Mouse (Mus musculus): ENCODE results near the gene AC124108.1. TPM values are rescaled to one million over a fixed set of nuclear protein-coding genes. Genes with fewer than 3 reads are reported as not detected.
A peak's percentile ranks its signal among the peaks of the same experiment; 100 is the strongest.
"Not testable (repeated sequence)": the region's sequence is repeated elsewhere in the genome, so short reads cannot be mapped to it uniquely, and the experiment has no call there.

Gene AC124108.1
- polyA plus RNA-seq, 1 experiment from 2014 or later: not detected

GRCm38 (mm10) chr1:132157016-132157781 is 34.1 kb upstream of the AC124108.1 start:
- Histone ChIP-seq H3K4me3 (ENCODE audit: control insufficient read depth in 1 of 2, insufficient read depth in 1 of 2, low read depth in 1 of 2, low read length in 2 of 2) (no peak overlapping the region), H3K27ac (replicated peaks in 1 of 2; ENCODE audit: control insufficient read depth in 1 of 2, insufficient read depth in 1 of 2, low read depth in 2 of 2, low read length in 2 of 2) (no peak overlapping the region), H3K4me1 (ENCODE audit: control insufficient read depth in 2 of 2, insufficient read depth in 2 of 2, low read length in 2 of 2) (peaks cover 6 to 12% of the 10 kb centered on the region in 2 experiments; a peak in 3 of 4 replicates), H3K27me3 (ENCODE audit: control insufficient read depth, insufficient read depth, low read length) (peaks cover 28% of the 10 kb centered on the region), H3K36me3 (ENCODE audit: control insufficient read depth, insufficient read depth, low read length) (no peaks in the 10 kb centered on the region), H3K9me3 (ENCODE audit: control insufficient read depth, low read length) (no peaks in the 10 kb centered on the region), H3K9ac (ENCODE audit: low read length) (no peak overlapping the region), H3K4me2 (ENCODE audit: low read length) (peak overlapping the region; percentile 42)
- 22% methylated on average over 14 of the region's 14 CpGs for WGBS
- ATAC-seq (ENCODE audit: insufficient number of reproducible peaks, insufficient read depth, low FRiP score, low read depth): no peak

GRCm38 (mm10) chr1:132157808-132158207 is 33.4 kb upstream of the AC124108.1 start:
- Histone ChIP-seq H3K4me1 (ENCODE audit: control insufficient read depth in 2 of 2, insufficient read depth in 2 of 2, low read length in 2 of 2) (peaks cover 6 to 12% of the 10 kb centered on the region in 2 experiments; a peak in 3 of 4 replicates), H3K4me2 (ENCODE audit: low read length) (peak overlapping the region; percentile 42), H3K4me3 (ENCODE audit: control insufficient read depth in 1 of 2, insufficient read depth in 1 of 2, low read depth in 1 of 2, low read length in 2 of 2) (no peak overlapping the region), H3K9ac (ENCODE audit: low read length) (no peak overlapping the region), H3K9me3 (ENCODE audit: control insufficient read depth, low read length) (no peaks in the 10 kb centered on the region), H3K27me3 (ENCODE audit: control insufficient read depth, insufficient read depth, low read length) (peaks cover 28% of the 10 kb centered on the region), H3K36me3 (ENCODE audit: control insufficient read depth, insufficient read depth, low read length) (no peaks in the 10 kb centered on the region), H3K27ac (replicated peaks in 1 of 2; ENCODE audit: control insufficient read depth in 1 of 2, insufficient read depth in 1 of 2, low read depth in 2 of 2, low read length in 2 of 2) (no peak overlapping the region)
- WGBS: 23% methylated on average over 7 of the region's 7 CpGs
- no peak for ATAC-seq (ENCODE audit: insufficient number of reproducible peaks, insufficient read depth, low FRiP score, low read depth)

- H3K4me3 ChIP-seq (ENCODE audit: control insufficient read depth in 1 of 2, insufficient read depth in 1 of 2, low read depth in 1 of 2, low read length in 2 of 2): no peak overlapping the region
- H3K4me2 ChIP-seq (ENCODE audit: low read length): no peak overlapping the region
- peaks cover 3 to 6% of the 10 kb centered on the region in 2 experiments; a peak in 3 of 4 replicates for H3K4me1 ChIP-seq (ENCODE audit: control insufficient read depth in 2 of 2, insufficient read depth in 2 of 2, low read length in 2 of 2)
- H3K27ac ChIP-seq (replicated peaks in 1 of 2; ENCODE audit: control insufficient read depth in 1 of 2, insufficient read depth in 1 of 2, low read depth in 2 of 2, low read length in 2 of 2): no peak overlapping the region
- no peaks in the 10 kb centered on the region for H3K36me3 ChIP-seq (ENCODE audit: control insufficient read depth, insufficient read depth, low read length)
- H3K27me3 ChIP-seq (ENCODE audit: control insufficient read depth, insufficient read depth, low read length): peaks cover 28% of the 10 kb centered on the region
- ATAC-seq (ENCODE audit: insufficient number of reproducible peaks, insufficient read depth, low FRiP score, low read depth): no peak
- H3K9me3 ChIP-seq (ENCODE audit: control insufficient read depth, low read length): no peaks in the 10 kb centered on the region
- no peak overlapping the region for H3K9ac ChIP-seq (ENCODE audit: low read length)
- 34% methylated on average over 2 of the region's 2 CpGs for WGBS
Measured at GRCm38 (mm10) chr1:132158741-132159140, 32.5 kb upstream of the AC124108.1 start.

- 64% methylated on average over 4 of the region's 4 CpGs for WGBS
- ATAC-seq (ENCODE audit: insufficient number of reproducible peaks, insufficient read depth, low FRiP score, low read depth): no peak
- H3K27me3 ChIP-seq (ENCODE audit: control insufficient read depth, insufficient read depth, low read length): peaks cover 28% of the 10 kb centered on the region
Measured at GRCm38 (mm10) chr1:132159681-132160080, 31.6 kb upstream of the AC124108.1 start.

DNA sequence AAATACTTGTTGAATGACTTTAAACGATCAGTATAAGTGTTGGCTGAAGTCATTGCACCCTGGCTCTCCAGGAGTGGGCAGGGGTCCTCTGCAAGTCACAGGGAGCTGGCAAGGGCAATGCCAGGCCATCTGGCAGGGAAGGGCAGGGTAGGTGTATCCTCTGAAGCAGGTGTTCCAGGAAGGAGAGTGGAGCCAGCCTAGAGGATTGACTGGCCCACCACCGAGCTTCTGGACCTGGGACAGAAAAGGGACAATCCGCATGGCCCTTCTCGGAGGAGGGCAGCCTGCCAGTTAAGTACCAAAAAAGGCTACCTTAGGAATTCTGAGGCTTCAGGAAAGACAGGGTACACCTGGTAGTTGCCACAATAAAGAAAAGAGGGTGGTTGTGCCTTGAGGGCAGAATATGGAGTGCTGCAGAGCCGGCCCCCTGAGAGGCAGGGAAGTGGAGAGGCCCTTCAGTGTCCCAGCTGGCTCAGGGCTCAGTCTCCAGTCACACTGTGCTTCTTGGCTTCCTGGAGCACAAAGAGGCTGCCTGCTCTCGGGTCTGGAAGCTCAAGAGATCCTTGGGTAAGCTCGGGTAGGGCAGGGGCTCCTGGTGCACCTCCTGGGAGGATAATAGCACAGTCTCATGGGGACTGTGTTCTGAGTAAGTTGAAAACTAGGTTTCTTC is 29.9 kb upstream of the AC124108.1 start:
- H3K27me3 ChIP-seq (ENCODE audit: control insufficient read depth, insufficient read depth, low read length): peaks cover 28% of the 10 kb centered on the region
- H3K4me2 ChIP-seq (ENCODE audit: low read length): no peak overlapping the region
- no peak for ATAC-seq (ENCODE audit: insufficient number of reproducible peaks, insufficient read depth, low FRiP score, low read depth)
- no peak overlapping the region for H3K9ac ChIP-seq (ENCODE audit: low read length)
- H3K4me3 ChIP-seq (ENCODE audit: control insufficient read depth in 1 of 2, insufficient read depth in 1 of 2, low read depth in 1 of 2, low read length in 2 of 2): no peak overlapping the region
- WGBS: 62% methylated on average over 7 of the region's 7 CpGs
- H3K9me3 ChIP-seq (ENCODE audit: control insufficient read depth, low read length): 0 out of 2 replicates have a peak, but pooled peaks cover 4% of the 10 kb centered on the region
- peaks cover 0 to 4% of the 10 kb centered on the region in 2 experiments for H3K4me1 ChIP-seq (ENCODE audit: control insufficient read depth in 2 of 2, insufficient read depth in 2 of 2, low read length in 2 of 2)
- H3K27ac ChIP-seq (replicated peaks in 1 of 2; ENCODE audit: control insufficient read depth in 1 of 2, insufficient read depth in 1 of 2, low read depth in 2 of 2, low read length in 2 of 2): no peak overlapping the region
- H3K36me3 ChIP-seq (ENCODE audit: control insufficient read depth, insufficient read depth, low read length): no peaks in the 10 kb centered on the region

More at GRCm38 (mm10) chr1:132159681-132160080, 31.6 kb upstream of the AC124108.1 start:
- Histone ChIP-seq H3K9ac (ENCODE audit: low read length) (no peak overlapping the region), H3K36me3 (ENCODE audit: control insufficient read depth, insufficient read depth, low read length) (no peaks in the 10 kb centered on the region), H3K4me2 (ENCODE audit: low read length) (no peak overlapping the region), H3K4me3 (ENCODE audit: control insufficient read depth in 1 of 2, insufficient read depth in 1 of 2, low read depth in 1 of 2, low read length in 2 of 2) (no peak overlapping the region), H3K9me3 (ENCODE audit: control insufficient read depth, low read length) (no peaks in the 10 kb centered on the region), H3K4me1 (ENCODE audit: control insufficient read depth in 2 of 2, insufficient read depth in 2 of 2, low read length in 2 of 2) (peaks cover 0 to 4% of the 10 kb centered on the region in 2 experiments), H3K27ac (replicated peaks in 1 of 2; ENCODE audit: control insufficient read depth in 1 of 2, insufficient read depth in 1 of 2, low read depth in 2 of 2, low read length in 2 of 2) (no peak overlapping the region)

- H3K4me1 ChIP-seq (ENCODE audit: control insufficient read depth in 2 of 2, insufficient read depth in 2 of 2, low read length in 2 of 2); ATAC-seq (ENCODE audit: insufficient number of reproducible peaks, insufficient read depth, low FRiP score, low read depth); H3K9me3 ChIP-seq (ENCODE audit: control insufficient read depth, low read length); H3K36me3 ChIP-seq (ENCODE audit: control insufficient read depth, insufficient read depth, low read length); H3K4me2 ChIP-seq (ENCODE audit: low read length); H3K4me3 ChIP-seq (ENCODE audit: control insufficient read depth in 1 of 2, insufficient read depth in 1 of 2, low read depth in 1 of 2, low read length in 2 of 2); H3K9ac ChIP-seq (ENCODE audit: low read length); H3K27ac ChIP-seq (replicated peaks in 1 of 2; ENCODE audit: control insufficient read depth in 1 of 2, insufficient read depth in 1 of 2, low read depth in 2 of 2, low read length in 2 of 2): not testable (repeated sequence)
- 49% methylated on average over 9 of the region's 9 CpGs for WGBS
- peaks cover 26% of the 10 kb centered on the region for H3K27me3 ChIP-seq (ENCODE audit: control insufficient read depth, insufficient read depth, low read length)
Measured at GRCm38 (mm10) chr1:132162618-132163017, 28.6 kb upstream of the AC124108.1 start.

DNA sequence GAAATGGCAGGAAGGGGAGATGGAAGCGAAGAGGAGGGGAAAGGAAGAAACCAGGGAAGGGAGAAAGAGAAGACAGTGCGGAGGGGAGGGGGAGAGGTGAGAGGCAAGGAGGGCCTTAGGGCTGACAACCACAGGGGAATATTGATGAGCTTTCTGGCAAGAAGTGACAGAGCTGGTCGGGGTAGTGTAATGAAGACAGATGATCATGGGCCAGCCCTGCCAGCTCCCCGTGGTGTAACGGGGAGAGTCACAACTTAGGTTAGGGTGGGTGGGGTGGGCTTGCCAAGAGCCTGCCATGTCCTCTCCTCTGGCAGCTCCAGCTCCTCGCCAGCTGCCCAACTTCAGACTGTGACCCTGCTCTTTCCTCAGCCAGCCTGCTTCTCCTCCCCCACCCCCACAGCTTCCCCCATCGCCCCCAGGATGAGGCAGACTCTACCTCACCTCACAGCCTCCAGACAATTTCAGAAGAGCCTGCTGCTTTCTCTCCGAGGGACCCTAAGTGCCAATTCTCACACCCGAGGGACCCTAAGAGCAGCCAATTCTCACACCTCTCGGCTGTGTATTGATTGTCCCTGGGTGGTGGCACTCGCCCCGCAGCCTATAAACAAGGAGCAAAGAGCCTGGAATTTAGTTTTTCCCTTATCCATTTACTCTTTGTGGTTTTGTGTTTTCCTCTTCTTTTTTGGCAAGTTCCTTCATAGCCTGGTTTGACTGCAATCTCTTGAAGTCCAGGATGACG is 26.3 kb upstream of the AC124108.1 start:
- peaks cover 0 to 4% of the 10 kb centered on the region in 2 experiments; a peak in 2 of 4 replicates for H3K4me1 ChIP-seq (ENCODE audit: control insufficient read depth in 2 of 2, insufficient read depth in 2 of 2, low read length in 2 of 2)
- peaks cover 8% of the 10 kb centered on the region for H3K27me3 ChIP-seq (ENCODE audit: control insufficient read depth, insufficient read depth, low read length)
- no peak overlapping the region for H3K27ac ChIP-seq (replicated peaks in 1 of 2; ENCODE audit: control insufficient read depth in 1 of 2, insufficient read depth in 1 of 2, low read depth in 2 of 2, low read length in 2 of 2)
- H3K9me3 ChIP-seq (ENCODE audit: control insufficient read depth, low read length): 0 out of 2 replicates have a peak, but pooled peaks cover 4% of the 10 kb centered on the region
- no peak for ATAC-seq (ENCODE audit: insufficient number of reproducible peaks, insufficient read depth, low FRiP score, low read depth)
- no peak overlapping the region for H3K4me2 ChIP-seq (ENCODE audit: low read length)
- no peak overlapping the region for H3K4me3 ChIP-seq (ENCODE audit: control insufficient read depth in 1 of 2, insufficient read depth in 1 of 2, low read depth in 1 of 2, low read length in 2 of 2)
- WGBS: 23% methylated on average over 13 of the region's 13 CpGs
- no peaks in the 10 kb centered on the region for H3K36me3 ChIP-seq (ENCODE audit: control insufficient read depth, insufficient read depth, low read length)
- no peak overlapping the region for H3K9ac ChIP-seq (ENCODE audit: low read length)
